Mouse (Mus musculus): ENCODE measurements around the gene Vps13a.

The Vps13a gene

DNA sequence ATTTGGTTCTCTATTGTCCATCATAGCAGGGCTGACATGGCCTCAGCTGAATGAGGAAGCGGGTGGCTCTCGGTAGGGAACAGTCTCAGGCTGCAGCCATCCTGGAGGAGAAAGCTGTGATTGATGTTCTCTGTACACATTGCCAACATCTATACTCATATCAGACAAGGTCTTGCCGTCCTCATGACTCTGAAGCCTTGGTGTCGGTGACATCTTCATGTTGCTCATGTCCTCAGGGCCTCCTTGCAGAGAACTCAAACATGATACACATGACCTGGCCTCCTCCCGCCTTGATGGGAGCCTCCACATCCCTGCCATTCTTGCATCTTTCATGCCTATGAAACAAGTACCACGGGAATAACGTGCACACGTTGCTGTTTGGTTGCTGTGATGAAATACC, 200.2 kb downstream of the Vps13a start:
- DNase-seq (ENCODE audit: low read depth, low spot score) = no peak

DNA sequence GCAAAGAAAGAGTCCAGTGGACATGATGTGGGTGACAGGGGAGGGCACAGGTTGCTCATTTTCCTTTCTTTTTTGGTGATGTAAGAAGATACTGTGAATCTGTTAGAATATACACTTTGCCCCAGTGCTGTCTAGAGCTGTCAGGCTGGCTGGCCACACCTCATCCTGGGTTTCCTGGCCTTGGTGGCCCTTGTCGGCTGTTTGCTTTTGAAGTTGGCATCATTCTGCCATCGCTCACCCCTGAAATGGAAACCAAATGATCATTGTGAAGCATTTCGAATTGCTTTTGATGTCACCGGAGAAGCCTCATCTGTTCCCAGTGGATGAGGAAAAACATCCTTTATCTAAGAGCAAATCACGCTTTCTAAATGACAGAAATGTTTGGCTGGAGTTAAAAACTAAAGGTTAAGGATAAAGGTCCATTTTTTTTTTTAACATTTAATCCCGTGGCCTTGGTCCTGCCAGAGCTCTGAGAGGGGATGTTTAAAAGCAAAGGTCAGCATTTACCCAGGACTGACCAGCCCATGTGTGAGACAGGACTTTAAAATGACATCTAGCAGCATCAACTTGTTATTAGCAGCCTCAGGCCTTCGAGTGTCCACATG, 201.0 kb downstream of the Vps13a start:
- DNase-seq (ENCODE audit: low read depth, low spot score) = no peak

DNA sequence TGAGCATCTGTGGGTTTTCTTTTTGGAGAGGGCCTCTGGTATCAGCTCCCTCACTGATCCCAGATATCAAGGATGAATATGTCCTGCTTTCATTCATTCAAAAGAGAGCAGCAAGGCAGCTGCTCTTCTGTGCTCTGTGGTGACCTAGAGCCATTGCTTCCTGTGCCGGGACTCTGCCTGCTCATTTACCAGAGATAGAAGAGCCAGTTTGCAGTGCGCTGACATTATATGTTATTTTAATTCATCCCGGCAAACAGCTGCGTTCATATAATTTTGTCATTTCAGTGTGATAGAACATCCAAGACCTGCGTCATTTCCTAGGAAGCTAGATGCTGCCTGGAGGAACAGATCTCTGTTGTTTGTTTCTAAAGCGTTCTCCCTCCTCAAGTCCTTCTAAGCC, 203.9 kb downstream of the Vps13a start:
- DNase-seq (ENCODE audit: low read depth, low spot score) = no peak
